Mouse (Mus musculus) thymus, postnatal 10 days (tissue): ENCODE data around the gene Syt1.

Source experiments
- DNase-seq, 2 experiments: peaks; one replicate each; pipeline ENCODE4 v3.0.0; 2021; ENCODE audit warnings: low spot score in 2 of 2

Syt1 gene

DNA sequence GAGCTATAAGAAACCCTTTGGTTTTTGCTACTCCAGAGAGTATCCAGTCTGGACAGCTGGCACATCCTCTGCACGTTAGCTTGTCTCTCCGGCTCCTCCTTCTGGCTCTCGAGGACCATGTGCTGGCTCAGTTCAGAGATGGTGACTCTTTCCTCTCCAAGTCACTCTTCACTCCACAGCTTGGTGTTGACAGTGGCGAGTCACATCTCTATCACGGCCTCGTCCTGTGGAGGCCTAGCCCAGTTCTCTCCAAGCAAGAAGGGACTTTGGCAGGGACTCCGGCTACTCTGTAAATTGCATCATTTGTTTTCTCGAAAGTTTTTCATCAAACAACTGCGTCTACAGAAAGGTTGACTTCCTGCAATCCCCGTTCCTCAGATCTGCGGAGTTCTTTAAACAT is 562.4 kb downstream of the Syt1 start:
- DNase-seq, result no peak
